Mouse (Mus musculus): ENCODE data around the gene Sncb. TPM values are rescaled to one million over a fixed set of nuclear protein-coding genes. Genes with fewer than 3 reads are reported as not detected.

Sncb gene
- polyA plus RNA-seq, 1 experiment from 2014 or later = 3.7 TPM

DNA sequence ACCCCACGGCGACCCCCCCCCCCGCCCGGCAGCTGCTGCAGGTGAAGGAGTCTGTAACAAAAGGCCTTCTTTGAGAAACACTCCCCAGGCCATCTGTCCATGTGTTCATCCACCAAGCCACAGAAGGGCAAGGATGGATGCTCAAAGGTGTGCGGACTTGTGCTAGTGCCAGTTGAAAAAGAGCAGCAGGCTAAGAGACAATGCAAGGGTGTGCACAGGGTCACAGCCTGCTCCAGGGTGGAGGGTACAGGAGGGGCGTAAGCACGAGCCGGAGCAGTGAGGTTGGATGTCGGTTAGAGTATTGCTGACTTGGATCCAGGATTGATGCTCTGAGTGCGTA, 17.7 kb downstream of the Sncb start:
- no peak for ATAC-seq (ENCODE audit: insufficient read depth, low FRiP score, low TSS enrichment)
- Histone ChIP-seq H3K27me3 (ENCODE audit: control insufficient read depth, insufficient read depth, low read length) (peaks cover 19% of the 10 kb centered on the region), H3K4me3 (ENCODE audit: low read depth, low read length) (peak overlapping the region; percentile 66), H3K27ac (ENCODE audit: low read depth, low read length) (0 out of 2 replicates have a peak overlapping the region, but pooled peaks have one; percentile 0), H3K9me3 (ENCODE audit: control insufficient read depth, low read length) (no peaks in the 10 kb centered on the region), H3K9ac (ENCODE audit: low read length) (peak overlapping the region; percentile 66), H3K4me2 (ENCODE audit: low read depth) (peak overlapping the region; percentile 47), H3K4me1 (ENCODE audit: control insufficient read depth, insufficient read depth, low read length) (no peaks in the 10 kb centered on the region; the same call in 1 of the 2 replicates), H3K36me3 (ENCODE audit: control insufficient read depth, insufficient read depth, low read length) (no peaks in the 10 kb centered on the region)
- no peak for DNase-seq (ENCODE audit: low spot score)
- 40% methylated on average over 10 of the region's 10 CpGs for WGBS

DNA sequence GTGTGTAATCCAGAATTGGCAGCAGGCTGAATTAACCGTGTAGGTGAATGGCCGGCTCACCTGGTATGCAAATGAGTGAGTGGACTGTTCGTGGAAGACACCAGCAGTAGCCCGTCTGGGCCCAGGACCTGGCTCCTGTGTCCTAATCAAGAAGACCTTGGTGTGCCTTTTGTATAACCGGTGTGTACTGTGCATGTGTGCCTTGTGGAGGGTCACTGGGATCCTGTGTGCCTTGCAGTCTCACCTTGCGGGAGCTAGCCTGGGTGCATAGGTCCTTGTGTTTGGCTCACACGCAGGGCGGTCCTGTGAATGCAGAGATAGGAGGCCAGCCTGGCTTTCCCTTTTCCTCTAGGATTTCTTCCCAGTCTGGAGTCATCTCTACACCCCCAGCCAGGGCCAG, 18.2 kb downstream of the Sncb start:
- WGBS = 85% methylated on average over 8 of the region's 8 CpGs

DNA sequence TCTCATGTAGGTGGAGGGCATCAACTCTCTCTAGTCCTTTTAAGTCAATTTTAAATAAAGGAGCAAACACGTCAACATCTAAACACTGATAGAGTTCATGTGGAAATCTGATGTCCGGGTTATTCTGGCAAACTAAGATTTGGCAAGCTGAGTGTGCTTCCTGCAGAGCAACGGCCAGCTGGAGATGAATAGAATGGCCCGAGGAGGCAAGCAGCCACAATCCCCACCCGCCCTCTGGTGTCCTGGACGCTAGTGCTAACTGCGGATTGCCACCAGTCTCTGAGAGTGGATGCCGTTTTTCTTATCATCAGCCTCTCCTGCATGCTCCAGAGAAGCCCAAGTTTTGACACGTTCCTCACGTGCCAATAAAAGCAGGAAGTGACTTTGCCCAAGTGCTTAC, 19.5 kb downstream of the Sncb start:
- Histone ChIP-seq H3K4me2 (ENCODE audit: low read depth) (no peak overlapping the region), H3K9me3 (ENCODE audit: control insufficient read depth, low read length) (no peaks in the 10 kb centered on the region), H3K27me3 (ENCODE audit: control insufficient read depth, insufficient read depth, low read length) (peaks cover 15% of the 10 kb centered on the region), H3K36me3 (ENCODE audit: control insufficient read depth, insufficient read depth, low read length) (no peaks in the 10 kb centered on the region), H3K27ac (ENCODE audit: low read depth, low read length) (no peak overlapping the region), H3K4me1 (ENCODE audit: control insufficient read depth, insufficient read depth, low read length) (no peaks in the 10 kb centered on the region; the same call in 1 of the 2 replicates), H3K4me3 (ENCODE audit: low read depth, low read length) (no peak overlapping the region), H3K9ac (ENCODE audit: low read length) (no peak overlapping the region)
- ATAC-seq (ENCODE audit: insufficient read depth, low FRiP score, low TSS enrichment) (no peak), DNase-seq (ENCODE audit: low spot score) (no peak)
- WGBS = 47% methylated on average over 10 of the region's 10 CpGs

More for the DNA sequence above, 18.2 kb downstream of the Sncb start:
- Histone ChIP-seq H3K9ac (ENCODE audit: low read length) (no peak overlapping the region; the same call in 1 of the 2 replicates), H3K4me1 (ENCODE audit: control insufficient read depth, insufficient read depth, low read length) (no peaks in the 10 kb centered on the region; the same call in 1 of the 2 replicates), H3K27ac (ENCODE audit: low read depth, low read length) (no peak overlapping the region), H3K4me3 (ENCODE audit: low read depth, low read length) (peak overlapping the region; percentile 66), H3K9me3 (ENCODE audit: control insufficient read depth, low read length) (no peaks in the 10 kb centered on the region), H3K4me2 (ENCODE audit: low read depth) (peak overlapping the region; percentile 47), H3K36me3 (ENCODE audit: control insufficient read depth, insufficient read depth, low read length) (no peaks in the 10 kb centered on the region), H3K27me3 (ENCODE audit: control insufficient read depth, insufficient read depth, low read length) (peaks cover 19% of the 10 kb centered on the region)
- DNase-seq (ENCODE audit: low spot score) = no peak
- no peak for ATAC-seq (ENCODE audit: insufficient read depth, low FRiP score, low TSS enrichment)

DNA sequence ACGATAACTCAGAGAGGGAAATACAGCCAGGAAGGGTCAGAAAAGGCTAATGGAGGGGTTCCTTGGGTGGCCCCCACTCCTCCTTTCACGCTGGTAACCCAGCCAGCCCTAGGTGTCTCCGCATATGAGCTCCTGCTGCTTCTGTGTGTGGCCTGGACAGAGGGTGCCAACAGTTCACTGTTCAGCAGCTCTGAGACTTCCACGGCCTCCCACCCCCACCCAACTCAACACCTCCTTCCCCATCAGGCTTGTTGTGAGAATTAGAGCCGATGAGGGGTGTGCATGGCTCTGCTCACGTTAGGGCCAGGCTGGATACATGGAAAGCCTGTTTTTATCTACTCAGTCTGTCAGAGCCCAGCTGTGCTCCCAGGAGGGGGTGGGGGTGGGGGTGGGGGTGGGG, 20.3 kb downstream of the Sncb start:
- Histone ChIP-seq H3K4me1 (ENCODE audit: control insufficient read depth, insufficient read depth, low read length) (no peaks in the 10 kb centered on the region; the same call in 1 of the 2 replicates), H3K27me3 (ENCODE audit: control insufficient read depth, insufficient read depth, low read length) (peaks cover 12% of the 10 kb centered on the region), H3K9ac (ENCODE audit: low read length) (no peak overlapping the region), H3K4me3 (ENCODE audit: low read depth, low read length) (no peak overlapping the region), H3K9me3 (ENCODE audit: control insufficient read depth, low read length) (no peaks in the 10 kb centered on the region), H3K27ac (ENCODE audit: low read depth, low read length) (no peak overlapping the region), H3K4me2 (ENCODE audit: low read depth) (no peak overlapping the region), H3K36me3 (ENCODE audit: control insufficient read depth, insufficient read depth, low read length) (no peaks in the 10 kb centered on the region)
- DNase-seq (ENCODE audit: low spot score) (no peak), ATAC-seq (ENCODE audit: insufficient read depth, low FRiP score, low TSS enrichment) (no peak)
- 50% methylated on average over 6 of the region's 6 CpGs for WGBS

DNA sequence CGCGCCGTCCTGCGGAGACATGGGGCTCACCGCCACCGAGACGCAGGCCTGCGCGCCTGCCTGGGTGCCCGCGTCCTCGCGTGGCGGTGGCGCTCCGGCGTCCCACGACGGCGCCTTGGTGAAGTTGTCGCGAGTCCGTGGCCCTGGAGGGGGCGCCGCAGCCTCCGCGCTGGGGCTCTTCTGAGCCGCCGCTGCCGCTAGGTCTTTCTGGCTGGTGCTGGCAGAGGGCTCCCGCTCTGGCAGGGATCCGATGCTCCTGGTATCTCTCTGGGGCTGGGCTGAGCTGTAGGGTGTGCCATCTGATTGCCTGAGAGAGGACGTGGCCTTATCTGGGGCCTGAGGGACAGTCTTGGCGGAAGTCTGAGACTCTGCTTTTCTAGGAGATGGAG, 28.2 kb downstream of the Sncb start:
- Histone ChIP-seq H3K27me3 (ENCODE audit: control insufficient read depth, insufficient read depth, low read length) (peaks cover 38% of the 10 kb centered on the region), H3K4me2 (ENCODE audit: low read depth) (peak overlapping the region; percentile 44), H3K4me1 (ENCODE audit: control insufficient read depth, insufficient read depth, low read length) (0 out of 2 replicates have a peak, but pooled peaks cover 2% of the 10 kb centered on the region), H3K27ac (ENCODE audit: low read depth, low read length) (no peak overlapping the region), H3K9ac (ENCODE audit: low read length) (no peak overlapping the region; the same call in 1 of the 2 replicates), H3K36me3 (ENCODE audit: control insufficient read depth, insufficient read depth, low read length) (no peaks in the 10 kb centered on the region), H3K9me3 (ENCODE audit: control insufficient read depth, low read length) (no peaks in the 10 kb centered on the region), H3K4me3 (ENCODE audit: low read depth, low read length) (peak overlapping the region; percentile 25)
- 4% methylated on average over 33 of the region's 34 CpGs for WGBS
- no peak for DNase-seq (ENCODE audit: low spot score)
- ATAC-seq (ENCODE audit: insufficient read depth, low FRiP score, low TSS enrichment) = no peak

DNA sequence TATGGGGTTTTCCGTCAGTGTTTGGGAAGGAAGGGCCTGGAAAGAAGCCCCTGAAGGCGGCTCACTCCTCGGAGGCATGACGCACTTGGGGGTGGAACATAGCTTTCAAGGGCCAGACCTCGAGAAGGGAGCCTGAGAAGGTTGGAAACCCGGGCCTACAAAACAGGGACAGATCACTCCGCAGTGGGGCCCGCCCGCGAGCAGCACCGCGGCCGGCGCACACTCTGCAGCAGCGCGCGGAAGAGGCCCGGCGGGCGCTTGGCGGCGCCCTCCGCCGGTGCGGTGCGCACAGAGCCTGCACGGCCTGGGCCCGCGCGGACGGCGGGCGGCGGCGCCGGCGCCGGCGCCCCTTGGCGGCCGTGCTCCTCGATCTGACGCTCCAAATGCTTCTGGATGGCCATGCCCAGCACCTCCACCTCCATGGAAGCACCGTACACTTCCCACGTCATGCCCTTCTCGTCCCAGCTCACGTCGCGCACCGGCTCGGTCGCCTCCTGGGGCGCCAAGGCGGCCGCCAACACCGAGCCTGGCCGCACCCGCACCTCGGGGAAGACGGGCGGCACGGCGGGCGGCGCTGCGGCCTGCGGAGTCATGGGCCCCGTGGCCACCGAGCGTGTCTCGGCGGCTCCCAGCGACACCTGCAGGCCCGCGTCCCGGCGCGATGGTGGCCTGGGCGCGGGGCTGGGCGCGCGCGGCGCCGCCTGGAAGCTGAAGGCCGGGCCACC, 28.7 kb downstream of the Sncb start:
- ATAC-seq (ENCODE audit: insufficient read depth, low FRiP score, low TSS enrichment) = no peak
- 2% methylated on average over 79 of the region's 87 CpGs for WGBS

DNA sequence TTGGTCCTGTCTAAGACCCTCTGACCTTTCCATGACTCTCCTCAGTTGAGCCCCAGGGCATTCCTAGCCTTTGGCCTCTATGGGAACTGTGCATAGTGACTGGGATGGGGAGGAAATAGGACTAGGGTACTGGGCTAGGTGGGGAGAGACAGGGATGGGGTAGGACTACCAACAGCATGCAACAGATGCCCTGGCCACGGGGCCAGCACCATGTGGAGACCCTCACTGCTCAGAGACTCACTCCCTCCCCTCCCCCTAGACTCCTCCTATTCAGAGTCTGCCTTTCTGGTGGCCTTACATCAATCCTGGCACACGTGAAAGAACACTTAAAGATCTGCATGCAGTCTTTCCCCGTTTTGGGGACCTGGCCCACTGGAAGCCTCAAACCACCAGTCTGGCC, 29.5 kb downstream of the Sncb start:
- Histone ChIP-seq H3K9me3 (ENCODE audit: control insufficient read depth, low read length) (no peaks in the 10 kb centered on the region), H3K27ac (ENCODE audit: low read depth, low read length) (no peak overlapping the region), H3K27me3 (ENCODE audit: control insufficient read depth, insufficient read depth, low read length) (peaks cover 38% of the 10 kb centered on the region), H3K4me3 (ENCODE audit: low read depth, low read length) (no peak overlapping the region), H3K4me2 (ENCODE audit: low read depth) (no peak overlapping the region), H3K9ac (ENCODE audit: low read length) (no peak overlapping the region), H3K4me1 (ENCODE audit: control insufficient read depth, insufficient read depth, low read length) (0 out of 2 replicates have a peak, but pooled peaks cover 2% of the 10 kb centered on the region), H3K36me3 (ENCODE audit: control insufficient read depth, insufficient read depth, low read length) (no peaks in the 10 kb centered on the region)
- DNase-seq (ENCODE audit: low spot score) = no peak
- ATAC-seq (ENCODE audit: insufficient read depth, low FRiP score, low TSS enrichment) = no peak
- WGBS = 11% methylated on average over 3 of the region's 3 CpGs

More for the DNA sequence above, 28.7 kb downstream of the Sncb start:
- peak; percentile 69 for DNase-seq (ENCODE audit: low spot score)
- Histone ChIP-seq H3K4me1 (ENCODE audit: control insufficient read depth, insufficient read depth, low read length) (0 out of 2 replicates have a peak, but pooled peaks cover 2% of the 10 kb centered on the region), H3K9me3 (ENCODE audit: control insufficient read depth, low read length) (no peaks in the 10 kb centered on the region), H3K4me2 (ENCODE audit: low read depth) (peak overlapping the region; percentile 44), H3K9ac (ENCODE audit: low read length) (no peak overlapping the region; the same call in 1 of the 2 replicates), H3K36me3 (ENCODE audit: control insufficient read depth, insufficient read depth, low read length) (no peaks in the 10 kb centered on the region), H3K27me3 (ENCODE audit: control insufficient read depth, insufficient read depth, low read length) (peaks cover 38% of the 10 kb centered on the region), H3K4me3 (ENCODE audit: low read depth, low read length) (peak overlapping the region; percentile 25), H3K27ac (ENCODE audit: low read depth, low read length) (no peak overlapping the region)

DNA sequence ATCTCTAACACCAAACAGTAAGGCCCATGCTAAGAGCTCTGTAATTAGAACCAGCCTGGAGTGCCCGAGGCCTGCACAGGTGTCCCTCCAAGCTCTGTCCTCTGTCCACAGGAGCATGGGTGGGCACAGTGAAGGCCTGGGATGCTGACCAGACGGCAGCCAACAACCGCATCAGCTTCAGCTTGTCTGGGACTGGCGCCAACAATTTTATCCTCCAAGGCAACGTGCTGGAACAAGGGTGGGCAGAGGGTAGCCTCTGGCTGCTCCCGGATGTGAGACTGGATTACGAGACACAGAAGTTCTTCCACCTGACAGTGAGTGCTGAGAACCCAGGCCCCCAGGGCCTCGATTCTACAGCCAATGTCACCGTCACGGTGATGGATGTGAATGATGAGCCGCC, 40.3 kb downstream of the Sncb start:
- H3K27me3 ChIP-seq (ENCODE audit: control insufficient read depth, insufficient read depth, low read length) = no peaks in the 10 kb centered on the region
- no peaks in the 10 kb centered on the region for H3K36me3 ChIP-seq (ENCODE audit: control insufficient read depth, insufficient read depth, low read length)
- H3K4me3 ChIP-seq (ENCODE audit: low read depth, low read length) = no peak overlapping the region
- ATAC-seq (ENCODE audit: insufficient read depth, low FRiP score, low TSS enrichment) = no peak
- no peak overlapping the region for H3K27ac ChIP-seq (ENCODE audit: low read depth, low read length)
- no peak overlapping the region for H3K4me2 ChIP-seq (ENCODE audit: low read depth)
- H3K9me3 ChIP-seq (ENCODE audit: control insufficient read depth, low read length) = no peaks in the 10 kb centered on the region
- WGBS = 80% methylated on average over 11 of the region's 11 CpGs
- no peaks in the 10 kb centered on the region for H3K4me1 ChIP-seq (ENCODE audit: control insufficient read depth, insufficient read depth, low read length)
- H3K9ac ChIP-seq (ENCODE audit: low read length) = no peak overlapping the region
- no peak for DNase-seq (ENCODE audit: low spot score)

DNA sequence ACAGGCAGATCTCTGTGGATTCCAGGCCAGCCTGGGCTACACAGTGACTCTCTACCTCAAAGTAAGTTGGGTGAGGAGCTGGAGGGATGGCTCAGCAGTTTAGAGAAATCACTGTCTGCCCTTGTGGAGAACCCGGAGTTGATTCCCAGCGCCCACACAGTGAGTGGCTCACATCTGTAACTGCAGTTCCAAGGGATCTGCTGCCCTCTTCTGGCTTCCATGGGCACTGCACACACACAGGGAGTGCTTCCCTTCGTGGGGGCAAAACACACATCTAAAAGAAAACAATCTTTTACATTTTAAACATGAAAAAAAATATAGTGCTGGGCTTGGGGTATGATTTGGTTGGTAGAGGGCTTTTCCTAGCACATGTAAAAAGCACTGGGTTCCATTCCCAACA, 43.3 kb downstream of the Sncb start:
- Histone ChIP-seq H3K27me3 (ENCODE audit: control insufficient read depth, insufficient read depth, low read length) (no peaks in the 10 kb centered on the region), H3K9ac (ENCODE audit: low read length) (no peak overlapping the region), H3K36me3 (ENCODE audit: control insufficient read depth, insufficient read depth, low read length) (no peaks in the 10 kb centered on the region), H3K4me2 (ENCODE audit: low read depth) (no peak overlapping the region), H3K4me3 (ENCODE audit: low read depth, low read length) (no peak overlapping the region), H3K4me1 (ENCODE audit: control insufficient read depth, insufficient read depth, low read length) (peaks cover 1% of the 10 kb centered on the region; the same call in 1 of the 2 replicates), H3K9me3 (ENCODE audit: control insufficient read depth, low read length) (no peaks in the 10 kb centered on the region), H3K27ac (ENCODE audit: low read depth, low read length) (no peak overlapping the region)
- DNase-seq (ENCODE audit: low spot score) (no peak), ATAC-seq (ENCODE audit: insufficient read depth, low FRiP score, low TSS enrichment) (no peak)
- WGBS = 90% methylated on average over 3 of the region's 3 CpGs

Measured in neural tube, embryonic 11.5 days (tissue).